Mouse (Mus musculus) megakaryocyte-erythroid progenitor cell, adult 5 weeks (primary cell): Measurements from ENCODE around the gene Olfr452. TPM values are rescaled to one million over a fixed set of nuclear protein-coding genes. Genes with fewer than 3 reads are reported as not detected.

Source experiments
- polyA plus RNA-seq: library from polyadenylated mRNA; stranded (reverse); fragments of >175 nt; gene quantifications from 2 replicates; pipeline ENCODE4 v1.2.3, GENCODE M21; 2012

Gene Olfr452
- polyA plus RNA-seq: not detected in 2 replicates

DNA sequence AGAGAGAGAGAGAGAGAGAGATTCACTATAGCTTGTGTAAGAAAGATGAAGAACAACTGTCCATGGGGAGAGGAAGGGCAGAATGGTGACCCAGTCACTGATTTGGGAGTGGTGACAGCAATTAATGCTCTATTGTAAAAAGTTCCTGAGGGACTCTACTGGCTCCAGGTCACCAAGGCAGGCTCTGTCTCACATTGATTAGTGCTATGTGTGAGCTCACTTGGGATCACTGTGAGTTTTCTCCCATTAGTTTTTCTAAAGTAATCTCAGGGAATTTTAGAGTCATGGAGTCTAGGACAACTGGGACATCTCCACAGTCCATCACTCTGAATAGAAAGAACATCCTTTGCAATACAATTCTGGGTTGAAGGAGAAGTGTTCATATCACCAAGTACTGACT lies at the start of gene Olfr452:
Gene Olfr452, plus strand, starts transcription at position 301 of the 400 bp plus-strand sequence.

DNA sequence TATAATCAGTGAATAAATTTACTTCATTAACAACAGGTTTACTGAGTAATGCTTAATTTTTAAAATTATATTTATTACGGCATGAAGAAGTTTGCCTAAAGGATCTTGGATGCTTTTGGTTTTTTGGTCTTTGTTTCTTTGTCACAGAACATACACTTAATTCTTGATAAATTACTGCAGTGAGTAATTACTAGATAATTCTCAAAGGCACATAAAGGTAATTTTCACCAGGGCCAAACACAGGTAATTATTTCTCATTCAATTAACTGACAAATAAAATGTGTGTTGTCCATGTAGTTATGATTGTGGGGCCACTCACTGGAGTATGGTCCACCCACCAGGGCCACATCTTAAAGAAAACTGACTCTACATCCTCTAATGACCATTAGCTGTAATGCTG lies 45.8 kb upstream of the Olfr452 start, which contains the start of gene Olfr453:
Gene Olfr453, plus strand, starts transcription at position 301 of the 400 bp plus-strand sequence.

DNA sequence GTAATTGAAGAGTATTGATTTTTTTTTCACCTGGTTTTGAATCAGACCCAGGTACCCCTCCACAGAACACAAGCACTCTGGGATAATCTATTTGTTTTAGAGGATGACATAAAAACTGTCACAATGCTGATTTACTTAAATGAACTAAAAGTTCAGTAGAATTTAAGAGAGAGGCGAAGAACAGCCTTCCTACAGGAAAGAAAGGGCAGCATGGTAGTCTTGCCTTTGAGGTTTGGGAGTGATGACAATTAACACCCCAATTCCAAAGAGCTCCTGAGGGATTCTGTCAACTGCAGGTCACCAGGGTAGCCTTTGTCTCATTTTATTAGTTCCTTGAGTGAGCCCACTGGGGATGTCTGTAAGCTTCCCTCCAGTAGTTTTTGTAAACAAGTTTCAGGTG lies 28.8 kb upstream of the Olfr452 start, which contains the start of gene Olfr38:
Gene Olfr38, plus strand, starts transcription at position 301 of the 400 bp plus-strand sequence.

DNA sequence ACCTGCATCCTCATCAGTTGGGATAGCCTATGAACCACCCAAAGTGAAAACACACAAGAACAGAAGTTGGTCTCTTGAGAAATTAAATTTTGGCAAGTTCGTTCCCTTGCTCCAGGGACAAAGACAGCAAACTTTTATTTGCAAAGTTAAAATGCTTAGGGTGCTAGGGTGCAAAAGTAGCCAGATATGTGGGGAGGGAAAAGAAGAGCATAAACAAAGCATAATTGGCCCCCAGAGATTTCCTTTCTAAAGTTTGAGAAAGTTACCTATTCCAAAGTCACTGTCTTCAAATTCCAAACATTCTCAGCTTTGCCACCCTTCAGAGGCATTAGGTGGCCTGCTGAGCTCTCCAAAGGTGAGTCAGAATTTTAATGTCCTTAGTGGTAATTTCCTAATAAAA lies 26.7 kb downstream of the Olfr452 start, which contains the start of gene Olfr450:
Gene Olfr450, plus strand, starts transcription at position 301 of the 400 bp plus-strand sequence.

DNA sequence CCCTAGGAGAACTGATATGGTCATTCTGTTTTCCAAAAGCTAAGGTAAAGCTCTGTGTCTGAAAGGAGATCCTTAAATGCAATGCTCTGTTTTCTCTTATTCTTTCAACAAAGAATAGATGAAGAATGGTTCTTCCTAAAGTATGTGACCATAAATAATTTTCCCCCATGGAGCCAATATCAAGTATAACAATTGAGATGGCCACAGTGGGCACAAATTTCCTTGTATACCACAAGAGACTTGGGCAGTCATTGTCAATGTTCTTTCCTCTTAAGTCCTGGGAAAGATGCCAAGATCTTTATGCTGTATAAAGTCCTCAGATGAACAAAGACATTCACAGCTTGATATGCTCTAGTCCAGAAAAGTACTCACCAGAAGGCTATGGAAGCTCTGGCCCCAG lies 49.2 kb downstream of the Olfr452 start, which contains the start of gene Olfr449:
Gene Olfr449, plus strand, starts transcription at position 301 of the 400 bp plus-strand sequence.

Other genes with a start within 250 kb of the Olfr452 start
- not detected in 2 replicates for gene Olfr455, start 237.5 kb upstream of the Olfr452 start, polyA plus RNA-seq
- gene Tcaf3, start 187.4 kb upstream of the Olfr452 start, polyA plus RNA-seq: not detected in 2 replicates
- 0.04 TPM in 2 replicates for gene Tcaf2, start 139.8 kb upstream of the Olfr452 start, polyA plus RNA-seq
- 0.19 and 0.32 TPM in 2 replicates for gene Tcaf1, start 75.0 kb upstream of the Olfr452 start, polyA plus RNA-seq
- not detected in 2 replicates for gene Olfr453, start 45.7 kb upstream of the Olfr452 start, polyA plus RNA-seq
- not detected in 2 replicates for gene Olfr38, start 28.7 kb upstream of the Olfr452 start, polyA plus RNA-seq
- not detected in 2 replicates for gene Olfr450, start 26.8 kb downstream of the Olfr452 start, polyA plus RNA-seq
- not detected in 2 replicates for gene Olfr449, start 49.3 kb downstream of the Olfr452 start, polyA plus RNA-seq
- not detected in 2 replicates for gene Olfr448, start 105.3 kb downstream of the Olfr452 start, polyA plus RNA-seq
- not detected in 2 replicates for gene Olfr447, start 123.8 kb downstream of the Olfr452 start, polyA plus RNA-seq
- gene Olfr446, start 136.3 kb downstream of the Olfr452 start, polyA plus RNA-seq: not detected in 2 replicates
- gene Olfr444, start 164.0 kb downstream of the Olfr452 start, polyA plus RNA-seq: not detected in 2 replicates